ENCODE assay signal across 13 mouse cellular contexts in the genomic region with DNA sequence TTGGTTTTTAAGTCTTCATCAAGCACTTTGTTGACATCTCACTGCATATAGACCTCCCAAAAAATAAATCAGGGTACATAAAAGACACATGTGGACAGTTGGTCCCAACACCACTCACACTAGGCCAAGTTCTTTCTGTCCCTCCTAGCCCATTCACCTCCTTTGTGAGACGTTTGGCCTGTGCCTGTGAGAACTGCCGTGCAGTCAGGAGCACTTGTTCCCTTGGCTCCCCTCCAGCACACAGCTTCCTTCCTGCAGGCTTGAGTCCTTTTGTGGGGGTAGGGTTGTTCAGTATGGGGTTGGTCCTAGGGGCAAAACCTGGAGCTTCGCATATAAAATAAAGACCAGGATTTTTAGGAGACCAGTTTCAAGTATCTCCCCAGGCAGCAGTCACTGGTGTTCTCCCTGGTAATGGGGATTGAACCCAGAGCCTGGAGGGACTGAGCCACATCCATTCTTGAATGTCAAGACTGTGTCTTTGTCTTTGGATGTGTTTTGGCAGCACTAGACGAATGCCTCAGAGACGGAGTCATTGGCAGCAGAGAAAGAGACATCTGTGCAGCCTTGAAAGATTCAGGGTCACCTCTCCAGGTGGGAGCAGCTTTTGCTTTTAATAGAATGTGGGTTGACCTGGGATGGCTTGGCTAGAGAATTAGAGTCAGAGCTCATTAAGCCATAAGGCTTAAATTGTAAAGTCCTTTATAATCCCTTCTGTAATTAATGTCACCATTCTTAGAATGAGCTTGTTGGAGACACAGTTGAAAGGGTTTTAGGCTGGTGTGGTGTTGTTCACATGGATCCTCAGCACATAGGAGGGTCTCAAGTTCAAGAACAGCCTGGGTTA. TPM values are rescaled to one million over a fixed set of nuclear protein-coding genes. Genes with fewer than 3 reads are reported as not detected.
DNase-seq lines count a peak whose midpoint lies in the region; ATAC-seq and TF ChIP-seq lines count a peak whose summit lies in the region.
"Had no signal": no experiment of that assay in that cellular context is flagged by ENCODE, and none has a peak within 500 bp of the region (broad histone marks: within the 10 kb centered on the region; RNA-seq: fewer than 3 reads in every experiment).

No protein-coding gene starts in this region.

- no peak for ATAC-seq in lung, embryonic 14.5 days (ENCODE audit: insufficient read depth)
- ATAC-seq in common myeloid progenitor, adult 5-6 weeks (replicated peaks; ENCODE audit: low read depth, poor library complexity, severe bottlenecking) = peak; percentile 37; the same call in 1 of the 2 replicates
- ATAC-seq in liver, embryonic 12.5 days = no peak

- no peak overlapping the region for H3K9ac ChIP-seq in lung, embryonic 14.5 days
- H3K9ac ChIP-seq in liver, embryonic 12.5 days = no peak overlapping the region
- H3K9ac ChIP-seq: liver, embryonic 14.5 days had no signal

- no peaks in the 10 kb centered on the region for H3K27me3 ChIP-seq in heart, embryonic 10.5 days (ENCODE audit: insufficient read depth, poor library complexity, severe bottlenecking)
- H3K27me3 ChIP-seq in lung, embryonic 14.5 days (ENCODE audit: insufficient read depth, low read length) = no peaks in the 10 kb centered on the region
- H3K27me3 ChIP-seq in liver, embryonic 12.5 days (replicated peaks) = no peaks in the 10 kb centered on the region

- no peaks in the 10 kb centered on the region for H3K9me3 ChIP-seq in heart, embryonic 10.5 days
- H3K9me3 ChIP-seq in lung, embryonic 14.5 days (ENCODE audit: low read depth, low read length) = no peaks in the 10 kb centered on the region
- H3K9me3 ChIP-seq in liver, embryonic 12.5 days (replicated peaks) = no peaks in the 10 kb centered on the region

- 82% methylated on average over 5 of the region's 5 CpGs for WGBS in heart, embryonic 10.5 days
- 67% methylated on average over 5 of the region's 5 CpGs for WGBS in lung, embryonic 14.5 days
- 72% methylated on average over 5 of the region's 5 CpGs for WGBS in liver, embryonic 12.5 days (ENCODE audit: insufficient replicate concordance)

- H3K4me2 ChIP-seq in lung, embryonic 14.5 days = no peak overlapping the region
- H3K4me2 ChIP-seq in liver, embryonic 12.5 days = no peak overlapping the region

- H3K4me1 ChIP-seq in heart, embryonic 10.5 days = no peaks in the 10 kb centered on the region
- no peaks in the 10 kb centered on the region for H3K4me1 ChIP-seq in lung, embryonic 14.5 days (ENCODE audit: insufficient read depth)
- H3K4me1 ChIP-seq in liver, embryonic 12.5 days = peaks cover 3% of the 10 kb centered on the region; the same call in 1 of the 2 replicates

- no peak for TF ChIP-seq CTCF in lung, embryonic 14.5 days (IDR thresholded peaks at IDR 0.05; ENCODE audit: low read depth)

- no peak overlapping the region for H3K4me3 ChIP-seq in heart, embryonic 10.5 days
- H3K4me3 ChIP-seq in lung, embryonic 14.5 days (ENCODE audit: low read depth, low read length) = no peak overlapping the region
- no peak overlapping the region for H3K4me3 ChIP-seq in liver, embryonic 12.5 days
- H3K4me3 ChIP-seq: left cerebral cortex, adult 2 months had no signal

- H3K27ac ChIP-seq in heart, embryonic 10.5 days = no peak overlapping the region
- H3K27ac ChIP-seq in lung, embryonic 14.5 days (ENCODE audit: low read depth) = no peak overlapping the region
- H3K27ac ChIP-seq in liver, embryonic 12.5 days = no peak overlapping the region
- H3K27ac ChIP-seq: left cerebral cortex, adult 2 months; liver, embryonic 14.5 days had no signal

- peak; percentile 93 for DNase-seq in heart, adult 11 months
- DNase-seq in heart, embryonic 10.5 days (ENCODE audit: low spot score) = no peak
- peak; percentile 29 for DNase-seq in lung, embryonic 14.5 days
- no peak for DNase-seq in lung, postnatal 25 days (ENCODE audit: low spot score)
- DNase-seq in lung, postnatal 10 days = peak; percentile 60
- no peak for DNase-seq in kidney, adult 8-10 months
- DNase-seq: kidney, adult 11 months; right cerebral cortex, postnatal 25 days; thymus, adult 18-20 months had no signal

- peaks cover 100% of the 10 kb centered on the region for H3K36me3 ChIP-seq in heart, embryonic 10.5 days
- peaks cover 99% of the 10 kb centered on the region for H3K36me3 ChIP-seq in lung, embryonic 14.5 days (ENCODE audit: insufficient read depth)
- peaks cover 100% of the 10 kb centered on the region for H3K36me3 ChIP-seq in liver, embryonic 12.5 days

RNA-seq across cellular contexts. Expression of gene Hsf2bp, which starts 16.3 kb away (rescaled TPM):
- 0.57 and 0.62 TPM in 2 replicates for polyA plus RNA-seq in heart, embryonic 10.5 days (2016; fragmentation: Nextera tagmentation; extraction: Ambion mirVana)
- polyA plus RNA-seq in lung, embryonic 14.5 days (2014; fragmentation: Nextera tagmentation; extraction: Ambion mirVana) = 0.38 and 0.55 TPM in 2 replicates
- 0.15 TPM in 1 of 2 replicates, not detected in the other for total RNA-seq in common myeloid progenitor, adult 5-6 weeks (2017)
- polyA plus RNA-seq in liver, embryonic 12.5 days (2016; fragmentation: Nextera tagmentation; extraction: Ambion mirVana) = 0.13 and 0.14 TPM in 2 replicates

RNA-seq across cellular contexts. Expression of gene Rrp1b, which starts 16.6 kb away (rescaled TPM):
- 51.2 and 76.6 TPM in 2 replicates for polyA plus RNA-seq in heart, embryonic 10.5 days (2016; fragmentation: Nextera tagmentation; extraction: Ambion mirVana)
- polyA plus RNA-seq in lung, embryonic 14.5 days (2014; fragmentation: Nextera tagmentation; extraction: Ambion mirVana) = 76.5 and 77.5 TPM in 2 replicates
- 46.8 and 66.6 TPM in 2 replicates for total RNA-seq in common myeloid progenitor, adult 5-6 weeks (2017)
- polyA plus RNA-seq in liver, embryonic 12.5 days (2016; fragmentation: Nextera tagmentation; extraction: Ambion mirVana) = 51.6 and 51.7 TPM in 2 replicates

Comparison
In these comparisons a context has a peak if more than half of its experiments do, and no peak if none do; other contexts are left out.
1. DNase-seq: peak in heart, adult 11 months (single experiment), lung, embryonic 14.5 days (single experiment) and lung, postnatal 10 days (single experiment); none in heart, embryonic 10.5 days (single experiment), lung, postnatal 25 days (single experiment) and kidney, adult 8-10 months (0 of 2).